Mouse (Mus musculus) mouse embryonic stem cell (cell line): ENCODE data around the gene Fhit.

Experiments used
- in situ Hi-C, 2 experiments: fragments of 300-500 bp; cut with MboI; formaldehyde crosslinking; loops; 1 replicate in 1 of 2; 3 replicates in 1 of 2; pipeline ENCODE4 v1.14.3; 2019 to 2020; ENCODE audit warnings: low sequenced_read_pairs in 2 of 2, low pct_unique_long_range_greater_than_20kb in 1 of 2, mixed read lengths in 1 of 2; ENCODE audit not compliant: unreplicated experiment in 1 of 2

The Fhit gene

GRCm38 (mm10) chr14:10300914-10301313 lies 860.9 kb downstream of the Fhit start:
- in situ Hi-C loops = no loop called here

GRCm38 (mm10) chr14:10299030-10299429 lies 862.8 kb downstream of the Fhit start:
- in situ Hi-C loops = no loop called here

GRCm38 (mm10) chr14:10289043-10289442 lies 872.8 kb downstream of the Fhit start:
- in situ Hi-C loops = no loop called here

- in situ Hi-C loops = no loop called here
Observed at GRCm38 (mm10) chr14:10286027-10286426, 875.8 kb downstream of the Fhit start.

- in situ Hi-C loops = no loop called here
Observed at GRCm38 (mm10) chr14:10228708-10229107, 933.1 kb downstream of the Fhit start.

- in situ Hi-C loops = no loop called here
Observed at GRCm38 (mm10) chr14:10221847-10222246, 940.0 kb downstream of the Fhit start.

- in situ Hi-C loops = no loop called here
Observed at GRCm38 (mm10) chr14:10213216-10213615, 948.6 kb downstream of the Fhit start.

- in situ Hi-C loops = no loop called here
Observed at GRCm38 (mm10) chr14:10211184-10211583, 950.7 kb downstream of the Fhit start.

- in situ Hi-C loops = no loop called here
Observed at GRCm38 (mm10) chr14:10209007-10209406, 952.8 kb downstream of the Fhit start.

GRCm38 (mm10) chr14:10205699-10206098 lies 956.1 kb downstream of the Fhit start:
- in situ Hi-C loops = no loop called here

- in situ Hi-C loops = no loop called here
Observed at GRCm38 (mm10) chr14:10205290-10205689, 956.5 kb downstream of the Fhit start.

- in situ Hi-C loops = no loop called here
Observed at GRCm38 (mm10) chr14:10194130-10194529, 967.7 kb downstream of the Fhit start.

- in situ Hi-C loops = no loop called here
Observed at GRCm38 (mm10) chr14:10171761-10172160, 990.1 kb downstream of the Fhit start.

GRCm38 (mm10) chr14:10166641-10167429 lies 995.0 kb downstream of the Fhit start:
- in situ Hi-C loops = no loop called here

- in situ Hi-C loops = no loop called here
Observed at GRCm38 (mm10) chr14:10149872-10150271, 1012.0 kb downstream of the Fhit start.

- in situ Hi-C loops = no loop called here
Observed at GRCm38 (mm10) chr14:10139311-10139710, 1022.5 kb downstream of the Fhit start.

- in situ Hi-C loops = no loop called here
Observed at GRCm38 (mm10) chr14:10133873-10134272, 1028.0 kb downstream of the Fhit start.

- in situ Hi-C loops = no loop called here
Observed at GRCm38 (mm10) chr14:10129675-10130074, 1032.2 kb downstream of the Fhit start.

GRCm38 (mm10) chr14:10129088-10129487 lies 1032.7 kb downstream of the Fhit start:
- in situ Hi-C loops = no loop called here

GRCm38 (mm10) chr14:10126536-10126935 lies 1035.3 kb downstream of the Fhit start:
- in situ Hi-C loops = no loop called here
